ENCODE assay signal across 8 mouse cellular contexts in genomic region chr4:120650208-120650592, GRCm38 (mm10). TPM values are rescaled to one million over a fixed set of nuclear protein-coding genes. Genes with fewer than 3 reads are reported as not detected.
DNase-seq lines count a peak whose midpoint lies in the region; ATAC-seq lines count a peak whose summit lies in the region.
"Had no signal": no experiment of that assay in that cellular context is flagged by ENCODE, and none has a peak within 500 bp of the region (broad histone marks: within the 10 kb centered on the region; RNA-seq: fewer than 3 reads in every experiment).

No protein-coding gene starts in this region.

- H3K4me3 ChIP-seq in liver, embryonic 11.5 days (ENCODE audit: low read depth, low read length), result peak overlapping the region; percentile 60
- peak overlapping the region; percentile 43 for H3K4me3 ChIP-seq in forebrain, embryonic 11.5 days (ENCODE audit: low read depth, low read length)
- H3K4me3 ChIP-seq in intestine, embryonic 16.5 days (ENCODE audit: low read length), result peak overlapping the region; percentile 52
- peak overlapping the region; percentile 49 for H3K4me3 ChIP-seq in neural tube, embryonic 14.5 days (ENCODE audit: low read depth, low read length)
- H3K4me3 ChIP-seq: myocyte had no signal

- intact Hi-C loops in left cerebral cortex, postnatal 10 days (cut with DNase I), result no loop called here

- WGBS in liver, embryonic 11.5 days, result 28% methylated on average over 7 of the region's 7 CpGs
- WGBS in forebrain, embryonic 11.5 days, result 24% methylated on average over 7 of the region's 7 CpGs
- 25% methylated on average over 7 of the region's 7 CpGs for WGBS in intestine, embryonic 16.5 days
- WGBS in neural tube, embryonic 14.5 days, result 23% methylated on average over 7 of the region's 7 CpGs

- peak; percentile 24; the same call in 1 of the 2 replicates for ATAC-seq in liver, embryonic 11.5 days (replicated peaks; ENCODE audit: low FRiP score)
- no peak for ATAC-seq in forebrain, embryonic 11.5 days (replicated peaks; ENCODE audit: low FRiP score)
- ATAC-seq in intestine, embryonic 16.5 days, result no peak
- no peak for ATAC-seq in neural tube, embryonic 14.5 days (ENCODE audit: low read depth)

- no peaks in the 10 kb centered on the region for H3K36me3 ChIP-seq in liver, embryonic 11.5 days (ENCODE audit: control insufficient read depth, insufficient read depth, low read length)
- no peaks in the 10 kb centered on the region for H3K36me3 ChIP-seq in forebrain, embryonic 11.5 days (ENCODE audit: control insufficient read depth, insufficient read depth, low read length)
- H3K36me3 ChIP-seq in intestine, embryonic 16.5 days (ENCODE audit: control insufficient read depth, insufficient read depth, low read length), result no peaks in the 10 kb centered on the region
- H3K36me3 ChIP-seq in neural tube, embryonic 14.5 days (ENCODE audit: control insufficient read depth, insufficient read depth, low read length), result no peaks in the 10 kb centered on the region

- H3K4me1 ChIP-seq in liver, embryonic 11.5 days (replicated peaks; ENCODE audit: control insufficient read depth, insufficient read depth, low read length), result peaks cover 13% of the 10 kb centered on the region; the same call in 1 of the 2 replicates
- H3K4me1 ChIP-seq in forebrain, embryonic 11.5 days (replicated peaks; ENCODE audit: control insufficient read depth, insufficient read depth, low read length), result 0 out of 2 replicates have a peak, but pooled peaks cover 3% of the 10 kb centered on the region
- H3K4me1 ChIP-seq in intestine, embryonic 16.5 days (ENCODE audit: control insufficient read depth, insufficient read depth, low read length), result peaks cover 7% of the 10 kb centered on the region
- 0 out of 2 replicates have a peak, but pooled peaks cover 6% of the 10 kb centered on the region for H3K4me1 ChIP-seq in neural tube, embryonic 14.5 days (ENCODE audit: control insufficient read depth, insufficient read depth, low read length)

- H3K9ac ChIP-seq in liver, embryonic 11.5 days (ENCODE audit: low read depth, low read length), result no peak overlapping the region
- H3K9ac ChIP-seq in forebrain, embryonic 11.5 days (ENCODE audit: low read length), result peak overlapping the region; percentile 68
- no peak overlapping the region for H3K9ac ChIP-seq in intestine, embryonic 16.5 days (ENCODE audit: low read depth, low read length)
- H3K9ac ChIP-seq in neural tube, embryonic 14.5 days (replicated peaks; ENCODE audit: low read depth, low read length), result peak overlapping the region; percentile 70

- peak overlapping the region; percentile 98 for H3K4me2 ChIP-seq in liver, embryonic 11.5 days
- peak overlapping the region; percentile 92 for H3K4me2 ChIP-seq in forebrain, embryonic 11.5 days (ENCODE audit: low read depth, low read length, severe bottlenecking)
- H3K4me2 ChIP-seq in intestine, embryonic 16.5 days (ENCODE audit: low read depth, low read length), result peak overlapping the region; percentile 94
- peak overlapping the region; percentile 91 for H3K4me2 ChIP-seq in neural tube, embryonic 14.5 days (ENCODE audit: low read depth, low read length)

- H3K27ac ChIP-seq in liver, embryonic 11.5 days (ENCODE audit: low read depth, low read length), result no peak overlapping the region
- no peak overlapping the region for H3K27ac ChIP-seq in forebrain, embryonic 11.5 days (ENCODE audit: low read depth, low read length)
- H3K27ac ChIP-seq in intestine, embryonic 16.5 days (ENCODE audit: low read length), result no peak overlapping the region
- no peak overlapping the region for H3K27ac ChIP-seq in neural tube, embryonic 14.5 days (ENCODE audit: low read depth, low read length)

- no peak for DNase-seq in liver, embryonic 11.5 days (ENCODE audit: low spot score)
- no peak for DNase-seq in liver
- DNase-seq in forebrain, embryonic 11.5 days (ENCODE audit: low spot score), result no peak
- no peak for DNase-seq in embryo, embryonic 10.5 days (ENCODE audit: low spot score)
- DNase-seq in left cerebral cortex, postnatal 10 days (ENCODE audit: extremely low spot score in 1 of 2, low spot score in 2 of 2), result no peak

- peaks cover 45% of the 10 kb centered on the region for H3K27me3 ChIP-seq in liver, embryonic 11.5 days (replicated peaks; ENCODE audit: control insufficient read depth, insufficient read depth, low read length)
- H3K27me3 ChIP-seq in forebrain, embryonic 11.5 days (ENCODE audit: control insufficient read depth, insufficient read depth, low read length), result peaks cover 21% of the 10 kb centered on the region
- H3K27me3 ChIP-seq in intestine, embryonic 16.5 days (replicated peaks; ENCODE audit: control insufficient read depth, insufficient read depth, low read length), result peaks cover 22% of the 10 kb centered on the region
- H3K27me3 ChIP-seq in neural tube, embryonic 14.5 days (ENCODE audit: control insufficient read depth, insufficient read depth, low read length), result no peaks in the 10 kb centered on the region; the same call in 1 of the 2 replicates

- H3K9me3 ChIP-seq in liver, embryonic 11.5 days (ENCODE audit: control insufficient read depth, low read length), result no peaks in the 10 kb centered on the region
- H3K9me3 ChIP-seq in forebrain, embryonic 11.5 days (ENCODE audit: control insufficient read depth, low read length), result no peaks in the 10 kb centered on the region
- H3K9me3 ChIP-seq in intestine, embryonic 16.5 days (ENCODE audit: control insufficient read depth, low read length), result no peaks in the 10 kb centered on the region
- no peaks in the 10 kb centered on the region for H3K9me3 ChIP-seq in neural tube, embryonic 14.5 days (ENCODE audit: control insufficient read depth, low read length)

RNA-seq across cellular contexts. Expression of gene Cited4, which starts 16.2 kb away (rescaled TPM):
- polyA plus RNA-seq in liver, embryonic 11.5 days (2014; fragmentation: Nextera tagmentation; extraction: Ambion mirVana), result 232 and 242 TPM in 2 replicates
- polyA plus RNA-seq in forebrain, embryonic 11.5 days (2014; fragmentation: Nextera tagmentation; extraction: Ambion mirVana), result 10.8 and 12.4 TPM in 2 replicates
- polyA plus RNA-seq in intestine, embryonic 16.5 days (2015; fragmentation: Nextera tagmentation; extraction: Ambion mirVana), result 1.5 and 2.4 TPM in 2 replicates
- 0.64 and 1.4 TPM in 2 replicates for polyA plus RNA-seq in neural tube, embryonic 14.5 days (2014; fragmentation: Nextera tagmentation; extraction: Ambion mirVana)
- total RNA-seq in left cerebral cortex, postnatal 10 days (2021), result 1 to 10 TPM; 7.0 to 9.0 TPM
- polyA plus RNA-seq: myocyte had no signal

Comparison
In these comparisons a context has a peak if more than half of its experiments do, and no peak if none do; other contexts are left out.
1. H3K9ac ChIP-seq: peak in forebrain, embryonic 11.5 days (single experiment) and neural tube, embryonic 14.5 days (single experiment); none in liver, embryonic 11.5 days (single experiment) and intestine, embryonic 16.5 days (single experiment).
2. RNA of gene Cited4, which starts 16.2 kb away (polyA plus RNA-seq): 232 to 242 TPM in liver, embryonic 11.5 days; 10.8 to 12.4 TPM in forebrain, embryonic 11.5 days, 1.5 to 2.4 TPM in intestine, embryonic 16.5 days and 0.64 to 1.4 TPM in neural tube, embryonic 14.5 days; every median in the first group is over 10 times any median in the second.
3. Peak in every context shown above with its lines, with median percentiles within 50 percentile points of each other: H3K4me2 ChIP-seq and H3K4me3 ChIP-seq.